Mouse (Mus musculus) bone marrow, adult 2 months (tissue): ENCODE measurements around the gene March8.

Experiments
- CTCF ChIP-seq: fragments of 200-500 bp; IDR thresholded peaks from 2 replicates; pipeline ENCODE4 v1.5.1; 2011; ENCODE audit warnings: low read length, control low read depth; ENCODE audit not compliant: control insufficient read depth, insufficient read depth
- POLR2A ChIP-seq: fragments of 200-500 bp; IDR thresholded peaks from 2 replicates; pipeline ENCODE4 v1.6.1; 2011; ENCODE audit warnings: low read depth, mild to moderate bottlenecking, control low read depth, low read length, borderline replicate concordance; ENCODE audit not compliant: control insufficient read depth

DNA sequence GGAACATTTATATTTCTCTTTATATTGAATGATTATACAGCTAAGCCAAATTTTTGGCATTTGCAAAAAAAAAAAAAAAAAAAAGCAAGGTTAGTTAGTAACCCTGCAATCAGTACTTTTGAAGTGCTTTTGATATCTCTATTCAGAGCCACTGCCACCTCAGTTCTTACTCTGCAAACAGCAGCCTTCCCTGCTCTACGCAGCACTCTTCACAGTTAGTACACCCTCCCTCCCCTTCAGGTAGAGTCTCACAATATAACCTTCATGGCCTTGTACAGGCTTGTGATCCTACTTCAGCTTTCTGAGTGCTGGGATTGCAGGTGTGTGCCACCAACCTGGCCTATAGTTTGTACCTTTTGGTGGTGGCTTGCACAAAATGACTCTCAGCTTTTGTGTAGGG lies 15.6 kb downstream of the March8 start:
- TF ChIP-seq CTCF (no peak), POLR2A (no peak)
